Mouse (Mus musculus) myocyte (in vitro differentiated cells): ENCODE results near the gene Ythdf1. TPM values are rescaled to one million over a fixed set of nuclear protein-coding genes. Genes with fewer than 3 reads are reported as not detected.

Source experiments
- H3K27me3 ChIP-seq: one replicate; pipeline ENCODE4 v1.6.1; 2011; ENCODE audit not compliant: control insufficient read depth, insufficient read depth, insufficient read length
- H3K36me3 ChIP-seq: one replicate; pipeline ENCODE4 v1.6.1; 2011; ENCODE audit not compliant: control insufficient read depth, insufficient read depth
- H3K4me2 ChIP-seq: one replicate; pipeline ENCODE4 v1.6.1; 2011; ENCODE audit warnings: low read depth, control low read depth
- H3K4me3 ChIP-seq: one replicate; pipeline ENCODE4 v1.5.1; 2011; ENCODE audit warnings: mild to moderate bottlenecking, control low read depth, moderate library complexity
- H3K79me2 ChIP-seq: one replicate; pipeline ENCODE4 v1.6.1; 2011; ENCODE audit not compliant: control insufficient read depth, insufficient read depth
- H3ac ChIP-seq: one replicate; pipeline ENCODE4 v1.6.1; 2011; ENCODE audit not compliant: control insufficient read depth, insufficient read length
- CEBPB ChIP-seq: IDR thresholded peaks from 2 replicates; pipeline ENCODE4 v1.6.1; 2011; ENCODE audit warnings: mild to moderate bottlenecking, moderate library complexity; ENCODE audit not compliant: poor library complexity, insufficient read depth, severe bottlenecking
- E2F4 ChIP-seq: IDR thresholded peaks from one replicate; pipeline ENCODE4 v1.6.1; 2011; ENCODE audit warnings: mild to moderate bottlenecking, control low read depth, moderate library complexity; ENCODE audit not compliant: insufficient read depth
- MAX ChIP-seq: IDR thresholded peaks from one replicate; pipeline ENCODE4 v1.6.1; 2011; ENCODE audit warnings: low read depth, mild to moderate bottlenecking, control low read depth
- MYOD1 ChIP-seq, 3 experiments: IDR thresholded peaks; one replicate each; pipeline ENCODE4 v1.6.1; 2011; ENCODE audit warnings: control low read depth in 2 of 3, low read depth in 2 of 3, mild to moderate bottlenecking in 2 of 3, moderate library complexity in 1 of 3; ENCODE audit not compliant: insufficient read length in 2 of 3, control insufficient read depth in 1 of 3
- MYOG ChIP-seq, 3 experiments: IDR thresholded peaks; one replicate each; pipeline ENCODE4 v1.6.1; 2011; ENCODE audit warnings: control low read depth in 2 of 3, low read depth in 2 of 3, mild to moderate bottlenecking in 2 of 3; ENCODE audit not compliant: insufficient read length in 2 of 3, control insufficient read depth in 1 of 3, insufficient read depth in 1 of 3
- POLR2A ChIP-seq: IDR thresholded peaks from one replicate; pipeline ENCODE4 v1.6.1; 2011; ENCODE audit warnings: low read depth, mild to moderate bottlenecking, control low read depth, moderate library complexity; ENCODE audit not compliant: insufficient read length
- POLR2AphosphoS2 ChIP-seq: IDR thresholded peaks from one replicate; pipeline ENCODE4 v1.6.1; 2011; ENCODE audit warnings: low read depth, control low read depth; ENCODE audit not compliant: insufficient read length
- REST ChIP-seq: IDR thresholded peaks from one replicate; pipeline ENCODE4 v1.6.1; 2011; ENCODE audit warnings: mild to moderate bottlenecking, control low read depth, moderate library complexity; ENCODE audit not compliant: insufficient read depth, insufficient read length
- SRF ChIP-seq: IDR thresholded peaks from one replicate; pipeline ENCODE4 v1.6.1; 2011; ENCODE audit warnings: low read depth; ENCODE audit not compliant: control insufficient read depth, insufficient read length
- TCF12 ChIP-seq: IDR thresholded peaks from one replicate; pipeline ENCODE4 v1.6.1; 2011; ENCODE audit warnings: mild to moderate bottlenecking, control low read depth; ENCODE audit not compliant: poor library complexity, insufficient read depth, severe bottlenecking
- TCF3 ChIP-seq: IDR thresholded peaks from one replicate; pipeline ENCODE4 v1.6.1; 2011; ENCODE audit warnings: low read depth, control low read depth; ENCODE audit not compliant: insufficient read length
- USF1 ChIP-seq: IDR thresholded peaks from one replicate; pipeline ENCODE4 v1.6.1; 2011; ENCODE audit warnings: low read depth, mild to moderate bottlenecking, control low read depth, moderate library complexity
- polyA plus RNA-seq: library from polyadenylated mRNA; unstranded; fragments of >200 nt; fragmentation: generic; extraction: Trizol; gene quantifications from one replicate; pipeline ENCODE4 v1.2.1, GENCODE M21; 2012; ENCODE audit warnings: missing spikeins

The Ythdf1 gene
- polyA plus RNA-seq, 1 experiment = 34.5 TPM

DNA sequence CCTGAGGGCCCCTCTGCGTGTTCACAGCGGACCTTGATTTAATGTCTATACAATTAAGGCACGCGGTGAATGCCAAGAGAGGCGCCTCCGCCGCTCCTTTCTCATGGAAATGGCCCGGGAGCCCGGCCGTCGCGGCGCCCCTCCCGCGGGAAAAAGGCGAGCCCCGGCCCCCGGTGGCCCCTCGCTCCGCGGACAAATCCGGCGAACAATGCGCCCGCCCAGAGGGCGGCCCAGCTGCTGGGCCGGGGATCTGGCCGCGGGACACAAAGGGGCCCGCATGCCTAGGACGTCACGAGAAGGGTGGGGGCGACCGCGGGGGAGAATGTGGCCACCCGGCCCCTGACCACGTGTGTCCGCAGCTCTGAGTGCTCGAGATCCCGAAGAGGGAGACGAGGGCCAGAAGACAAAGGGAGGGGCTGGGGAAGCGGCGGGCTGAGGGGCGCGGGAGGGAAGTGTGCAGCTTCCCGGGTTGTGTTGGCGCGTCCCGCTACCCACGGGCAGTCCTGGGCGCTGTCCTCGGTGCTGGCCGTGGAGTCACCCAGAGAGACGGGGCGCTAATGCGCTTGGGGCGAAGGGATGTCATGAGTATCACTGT is 26.6 kb downstream of the Ythdf1 start:
- no peaks in the 10 kb centered on the region for H3K36me3 ChIP-seq
- no peak overlapping the region for H3K4me3 ChIP-seq
- TF ChIP-seq CEBPB = no peak
- peak; percentile 93 for TF ChIP-seq REST

DNA sequence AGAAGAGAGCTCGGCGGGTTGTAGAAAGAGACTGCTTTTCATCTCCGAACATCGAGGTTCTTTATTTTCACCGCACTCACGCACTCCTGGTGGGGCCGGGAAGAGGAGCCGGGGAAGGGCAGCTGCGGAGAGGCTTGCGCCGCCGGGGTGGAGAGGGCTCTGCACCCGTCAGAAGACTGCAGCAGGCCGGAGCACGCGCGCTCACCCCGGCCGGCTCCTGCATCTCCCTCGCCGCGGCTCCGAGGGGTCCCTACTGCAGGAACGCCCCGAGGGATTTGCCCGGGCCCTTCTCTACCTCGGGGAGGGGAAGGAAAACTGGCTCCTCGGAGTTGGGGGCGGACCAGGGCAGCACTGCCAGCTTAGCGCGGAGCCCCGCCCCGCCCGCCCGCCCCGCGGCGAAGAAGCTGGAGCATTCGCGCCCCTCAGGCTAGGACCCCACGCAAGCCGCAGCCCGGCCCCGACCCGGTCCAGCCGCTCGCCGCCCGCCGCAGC is 27.2 kb downstream of the Ythdf1 start:
- H3K4me3 ChIP-seq = no peak overlapping the region
- H3ac ChIP-seq = no peak overlapping the region
- no peak overlapping the region for H3K4me2 ChIP-seq
- TF ChIP-seq E2F4 = no peak
- no peak for TF ChIP-seq MYOD1 (IDR thresholded peaks at IDR 0.05; ENCODE audit: control insufficient read depth in 1 of 3, insufficient read length in 2 of 3, low read depth in 2 of 3)
- no peak for TF ChIP-seq SRF
- TF ChIP-seq MYOG (IDR thresholded peaks at IDR 0.05; ENCODE audit: control insufficient read depth in 1 of 3, insufficient read depth in 1 of 3, insufficient read length in 2 of 3, low read depth in 2 of 3) = no peak
- no peak for TF ChIP-seq TCF3
- TF ChIP-seq TCF12 = no peak
- TF ChIP-seq CEBPB = no peak
- no peak for TF ChIP-seq REST
- TF ChIP-seq USF1 = no peak
- no peak for TF ChIP-seq POLR2AphosphoS2
- TF ChIP-seq POLR2A = no peak
- TF ChIP-seq MAX = no peak
- no peaks in the 10 kb centered on the region for H3K36me3 ChIP-seq
- H3K79me2 ChIP-seq = no peaks in the 10 kb centered on the region
- peaks cover 82% of the 10 kb centered on the region for H3K27me3 ChIP-seq

More for the DNA sequence above, 26.6 kb downstream of the Ythdf1 start:
- H3K27me3 ChIP-seq = peaks cover 77% of the 10 kb centered on the region
- H3K79me2 ChIP-seq = no peaks in the 10 kb centered on the region
- no peak overlapping the region for H3ac ChIP-seq
- no peak overlapping the region for H3K4me2 ChIP-seq

DNA sequence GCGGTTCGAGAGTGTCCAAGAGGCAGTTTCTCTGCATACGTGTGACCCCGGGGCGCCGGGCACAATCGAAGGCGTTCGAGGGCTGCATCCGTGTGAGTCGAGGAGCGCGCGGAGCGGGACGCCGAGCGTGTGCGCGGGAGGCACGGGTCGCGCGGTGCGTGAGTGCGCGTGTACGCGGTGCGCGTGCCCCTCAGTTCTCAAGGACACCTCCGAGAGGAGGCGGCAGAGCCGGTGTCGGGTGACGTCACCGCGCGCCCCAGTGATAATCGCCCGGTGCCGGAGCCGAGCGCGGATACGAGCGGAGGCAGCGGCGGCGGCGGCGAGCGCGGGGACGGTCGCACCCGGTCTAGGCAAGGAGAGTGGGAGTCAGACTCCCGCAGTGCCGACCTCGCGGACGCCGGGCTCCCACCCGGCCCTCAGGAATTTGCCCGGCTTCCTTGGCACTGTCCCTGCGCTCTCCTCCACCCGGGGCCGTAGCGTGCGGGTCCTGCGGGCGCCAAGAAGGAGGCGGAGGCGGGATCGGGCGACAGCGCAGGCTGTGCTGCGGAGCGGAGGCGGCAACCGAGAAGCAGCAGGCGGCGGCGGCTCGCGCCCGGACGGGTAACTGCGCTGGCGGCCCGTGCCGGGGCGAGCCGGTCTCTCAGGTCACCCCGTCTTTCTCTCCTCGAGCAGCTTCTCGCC is 27.8 kb downstream of the Ythdf1 start:
- H3K4me3 ChIP-seq = no peak overlapping the region
- H3ac ChIP-seq = no peak overlapping the region
- no peak for TF ChIP-seq MYOG (IDR thresholded peaks at IDR 0.05; ENCODE audit: control insufficient read depth in 1 of 3, insufficient read depth in 1 of 3, insufficient read length in 2 of 3, low read depth in 2 of 3)
- no peak for TF ChIP-seq SRF
- TF ChIP-seq POLR2A = no peak
- no peak for TF ChIP-seq TCF3
- no peak for TF ChIP-seq CEBPB
- no peak for TF ChIP-seq MYOD1 (IDR thresholded peaks at IDR 0.05; ENCODE audit: control insufficient read depth in 1 of 3, insufficient read length in 2 of 3, low read depth in 2 of 3)
- TF ChIP-seq REST = no peak
- TF ChIP-seq MAX = no peak
- no peak for TF ChIP-seq POLR2AphosphoS2
- no peak for TF ChIP-seq USF1
- no peak for TF ChIP-seq TCF12
- no peak for TF ChIP-seq E2F4
- no peak overlapping the region for H3K4me2 ChIP-seq
- peaks cover 88% of the 10 kb centered on the region for H3K27me3 ChIP-seq
- no peaks in the 10 kb centered on the region for H3K36me3 ChIP-seq
- H3K79me2 ChIP-seq = no peaks in the 10 kb centered on the region

GRCm38 (mm10) chr2:180891835-180892323 is 28.9 kb downstream of the Ythdf1 start:
- Histone ChIP-seq H3K79me2 (no peaks in the 10 kb centered on the region), H3K4me3 (no peak overlapping the region), H3K36me3 (no peaks in the 10 kb centered on the region), H3ac (no peak overlapping the region), H3K4me2 (no peak overlapping the region), H3K27me3 (peaks cover 83% of the 10 kb centered on the region)
- TF ChIP-seq TCF12 (no peak), POLR2AphosphoS2 (no peak), REST (no peak), USF1 (no peak), E2F4 (no peak), TCF3 (no peak), MAX (no peak), POLR2A (no peak), MYOG (IDR thresholded peaks at IDR 0.05; ENCODE audit: control insufficient read depth in 1 of 3, insufficient read depth in 1 of 3, insufficient read length in 2 of 3, low read depth in 2 of 3) (no peak), CEBPB (no peak)
